Mouse (Mus musculus) kidney, embryonic 14.5 days (tissue): ENCODE measurements around the gene Cox20. TPM values are rescaled to one million over a fixed set of nuclear protein-coding genes. Genes with fewer than 3 reads are reported as not detected.
A peak's percentile ranks its signal among the peaks of the same experiment; 100 is the strongest.
"Not testable (repeated sequence)": the region's sequence is repeated elsewhere in the genome, so short reads cannot be mapped to it uniquely, and the experiment has no call there.

Source experiments
- ATAC-seq: fragments of 200-750 bp; cut with Nextera tagmentation; 2 replicates; pipeline ENCODE4 v1.8.0; 2017; ENCODE audit warnings: moderate number of reproducible peaks, mild to moderate bottlenecking, moderate TSS enrichment, moderate library complexity; ENCODE audit not compliant: low FRiP score, low TSS enrichment
- H3K27ac ChIP-seq: fragments of 300-500 bp; sonication (generic); 2 replicates; pipeline ENCODE4 v1.5.1; 2014; ENCODE audit warnings: low read depth, mild to moderate bottlenecking, low read length, moderate library complexity, mixed read lengths
- H3K27me3 ChIP-seq: fragments of 300-500 bp; sonication (generic); 2 replicates; pipeline ENCODE4 v1.6.1; 2014; ENCODE audit warnings: mild to moderate bottlenecking, low read length; ENCODE audit not compliant: control insufficient read depth, insufficient read depth
- H3K36me3 ChIP-seq: fragments of 300-500 bp; sonication (generic); 2 replicates; pipeline ENCODE4 v1.6.1; 2014; ENCODE audit warnings: low read length, mixed read lengths; ENCODE audit not compliant: control insufficient read depth, insufficient read depth
- H3K4me1 ChIP-seq: fragments of 300-500 bp; sonication (generic); 2 replicates; pipeline ENCODE4 v1.6.1; 2014; ENCODE audit warnings: low read length, mixed read lengths; ENCODE audit not compliant: control insufficient read depth, insufficient read depth
- H3K4me2 ChIP-seq: fragments of 300-500 bp; sonication (generic); replicated peaks from 2 replicates; pipeline ENCODE4 v1.6.1; 2014; ENCODE audit warnings: low read depth, mild to moderate bottlenecking, low read length
- H3K4me3 ChIP-seq: fragments of 300-500 bp; sonication (generic); 2 replicates; pipeline ENCODE4 v1.5.1; 2014; ENCODE audit warnings: mild to moderate bottlenecking, low read length
- H3K9ac ChIP-seq: fragments of 300-500 bp; sonication (generic); 2 replicates; pipeline ENCODE4 v1.6.1; 2014; ENCODE audit warnings: low read depth, mild to moderate bottlenecking, low read length, moderate library complexity
- H3K9me3 ChIP-seq: fragments of 300-500 bp; sonication (generic); 2 replicates; pipeline ENCODE4 v1.6.1; 2016; ENCODE audit warnings: low read length; ENCODE audit not compliant: control insufficient read depth
- WGBS: fragments of 180-500 bp; shearing (Covaris S2); extraction: QIAGEN DNeasy Blood & Tissue Kit; methylation state at CpG from one replicate; pipeline ENCODE4 v1.1.7; 2014; 5-methylcytosine and 5-hydroxymethylcytosine counted together
- polyA plus RNA-seq: library from polyadenylated mRNA; unstranded; fragments of >200 nt; fragmentation: Nextera tagmentation; extraction: Ambion mirVana; gene quantifications from 2 replicates; pipeline ENCODE4 v1.2.1, GENCODE M21; 2014

The Cox20 gene
- 121 and 168 TPM in 2 replicates for polyA plus RNA-seq

DNA sequence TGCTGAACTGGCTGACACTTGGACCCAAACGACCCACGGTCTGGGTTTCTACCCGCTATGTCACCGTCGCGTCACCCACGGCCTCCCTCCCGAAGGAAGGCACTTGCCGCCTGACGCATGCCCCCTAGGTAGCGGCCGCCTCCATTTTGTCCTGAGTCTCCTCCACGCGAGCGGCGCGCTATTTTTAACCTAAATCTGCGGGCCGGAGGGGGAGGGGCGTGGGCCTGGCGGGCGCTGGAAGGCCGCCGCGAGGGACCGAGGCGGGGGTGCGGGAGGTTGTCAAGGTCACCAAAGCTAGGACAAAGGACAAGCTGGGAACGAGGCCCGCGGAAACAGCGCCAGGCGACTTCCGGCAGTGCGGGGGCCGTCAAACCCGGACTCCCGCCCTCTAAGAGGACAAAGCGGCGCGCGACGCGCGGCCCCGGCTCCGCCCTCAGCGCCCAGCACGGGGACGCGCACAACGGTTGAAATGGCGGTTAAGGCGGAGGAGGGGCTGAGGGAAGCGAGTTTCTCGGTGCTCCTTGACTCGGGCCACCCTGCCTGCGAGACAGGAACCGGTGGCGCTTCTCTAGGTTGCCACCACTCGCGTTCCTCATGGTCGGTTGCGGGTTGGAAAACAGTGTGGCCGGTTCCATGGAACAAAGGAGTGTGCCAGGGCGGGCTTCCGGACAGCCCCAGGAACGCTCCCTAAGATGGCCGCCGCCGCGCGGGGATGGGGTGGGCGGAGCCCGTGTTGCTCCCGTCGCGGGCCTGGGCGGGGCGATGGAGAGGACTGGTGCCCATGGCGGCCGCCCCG is at the start of gene Cox20:
Gene Cox20, plus strand, starts transcription at position 742 of the 796 bp plus-strand sequence.
- WGBS: under 1% methylated on average over 83 of the region's 83 CpGs
- Histone ChIP-seq H3K9me3 (no peaks in the 10 kb centered on the region), H3K27me3 (no peaks in the 10 kb centered on the region), H3K27ac (peak within 1 kb of the TSS; percentile 99), H3K4me2 (peak within 1 kb of the TSS; percentile 67), H3K4me3 (peak within 1 kb of the TSS; percentile 51), H3K36me3 (peaks cover 31% of the 10 kb centered on the region), H3K9ac (peak within 1 kb of the TSS; percentile 83), H3K4me1 (no peaks in the 10 kb centered on the region)
- peak; percentile 96 for ATAC-seq

DNA sequence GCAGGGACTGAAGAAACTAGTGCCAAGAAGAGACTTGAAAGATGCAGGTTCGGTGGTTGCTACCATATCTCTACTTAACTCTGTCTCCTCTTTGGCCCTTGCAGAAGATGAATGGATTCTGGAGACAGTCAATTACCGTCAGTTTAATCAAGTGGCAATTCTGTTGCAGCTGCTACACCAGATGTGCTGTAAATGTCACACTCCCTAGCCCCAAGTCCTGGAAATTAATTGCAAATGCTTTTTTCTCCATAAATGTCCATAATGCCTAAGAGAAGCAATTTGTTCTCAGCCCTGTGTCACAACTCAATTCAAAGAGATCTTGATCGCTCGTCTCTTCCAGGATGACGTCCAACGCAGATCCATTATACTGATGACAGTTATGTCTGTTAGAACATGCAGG is 48.3 kb upstream of the Cox20 start:
- Histone ChIP-seq H3K4me1 (no peaks in the 10 kb centered on the region), H3K36me3 (no peaks in the 10 kb centered on the region), H3K27ac (no peak overlapping the region), H3K9me3 (0 out of 2 replicates have a peak, but pooled peaks cover 4% of the 10 kb centered on the region), H3K4me2 (no peak overlapping the region), H3K4me3 (no peak overlapping the region), H3K9ac (no peak overlapping the region), H3K27me3 (no peaks in the 10 kb centered on the region)
- no peak for ATAC-seq
- WGBS: 70% methylated on average over 6 of the region's 6 CpGs

DNA sequence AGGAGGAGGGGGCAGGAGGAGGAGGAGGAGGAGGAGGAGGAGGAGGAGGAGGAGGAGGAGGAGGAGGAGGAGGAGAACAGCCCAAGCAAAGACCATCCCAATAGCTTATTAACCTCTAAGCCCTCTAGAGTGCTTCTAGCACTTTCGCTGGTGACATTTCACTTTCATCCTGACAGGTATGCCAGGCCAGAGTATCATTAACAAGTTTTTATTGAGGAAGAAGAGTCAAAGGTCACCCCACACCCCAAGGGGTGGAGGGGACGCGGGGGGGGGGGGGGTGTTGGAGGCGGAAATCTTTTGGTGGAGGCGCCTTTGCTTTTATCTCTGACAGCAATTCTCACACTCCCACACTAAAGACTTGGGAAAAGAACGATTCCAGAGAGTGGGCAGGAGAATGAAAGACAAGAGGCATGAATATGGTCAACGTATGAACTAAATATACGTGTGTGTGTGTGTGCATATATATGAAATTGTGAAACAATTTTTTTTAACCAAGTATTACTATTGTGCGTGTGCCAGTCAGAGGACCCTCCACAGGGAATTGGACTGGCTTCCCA is 43.7 kb upstream of the Cox20 start:
- Histone ChIP-seq H3K27me3 (no peaks in the 10 kb centered on the region), H3K9ac (no peak overlapping the region), H3K4me1 (no peaks in the 10 kb centered on the region), H3K4me2 (peak overlapping the region; percentile 87), H3K4me3 (peak overlapping the region; percentile 59; the same call in 1 of the 2 replicates), H3K36me3 (no peaks in the 10 kb centered on the region), H3K27ac (no peak overlapping the region), H3K9me3 (0 out of 2 replicates have a peak, but pooled peaks cover 4% of the 10 kb centered on the region)
- ATAC-seq: no peak
- WGBS: 7% methylated on average over 9 of the region's 9 CpGs

DNA sequence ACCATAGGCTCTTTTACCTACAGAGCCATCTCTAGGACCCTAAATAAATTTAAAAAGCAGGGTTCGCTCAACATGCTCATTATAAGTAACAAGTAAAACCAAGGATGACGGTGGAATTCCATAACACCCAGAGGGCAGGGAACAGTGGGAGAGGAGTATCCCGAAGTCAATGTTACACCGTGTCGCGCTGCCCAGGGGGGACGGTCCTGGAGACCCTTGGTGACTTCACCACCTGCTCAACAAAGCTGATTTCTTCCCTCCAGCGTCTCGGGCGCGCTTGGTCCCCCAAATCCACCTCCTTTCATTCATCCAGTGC is 43.2 kb upstream of the Cox20 start:
- Histone ChIP-seq H3K27me3 (no peaks in the 10 kb centered on the region), H3K27ac (no peak overlapping the region), H3K4me3 (peak overlapping the region; percentile 59), H3K9me3 (0 out of 2 replicates have a peak, but pooled peaks cover 4% of the 10 kb centered on the region), H3K4me2 (peak overlapping the region; percentile 87), H3K36me3 (no peaks in the 10 kb centered on the region), H3K4me1 (no peaks in the 10 kb centered on the region), H3K9ac (peak overlapping the region; percentile 87)
- 3% methylated on average over 11 of the region's 11 CpGs for WGBS
- ATAC-seq: peak; percentile 59

DNA sequence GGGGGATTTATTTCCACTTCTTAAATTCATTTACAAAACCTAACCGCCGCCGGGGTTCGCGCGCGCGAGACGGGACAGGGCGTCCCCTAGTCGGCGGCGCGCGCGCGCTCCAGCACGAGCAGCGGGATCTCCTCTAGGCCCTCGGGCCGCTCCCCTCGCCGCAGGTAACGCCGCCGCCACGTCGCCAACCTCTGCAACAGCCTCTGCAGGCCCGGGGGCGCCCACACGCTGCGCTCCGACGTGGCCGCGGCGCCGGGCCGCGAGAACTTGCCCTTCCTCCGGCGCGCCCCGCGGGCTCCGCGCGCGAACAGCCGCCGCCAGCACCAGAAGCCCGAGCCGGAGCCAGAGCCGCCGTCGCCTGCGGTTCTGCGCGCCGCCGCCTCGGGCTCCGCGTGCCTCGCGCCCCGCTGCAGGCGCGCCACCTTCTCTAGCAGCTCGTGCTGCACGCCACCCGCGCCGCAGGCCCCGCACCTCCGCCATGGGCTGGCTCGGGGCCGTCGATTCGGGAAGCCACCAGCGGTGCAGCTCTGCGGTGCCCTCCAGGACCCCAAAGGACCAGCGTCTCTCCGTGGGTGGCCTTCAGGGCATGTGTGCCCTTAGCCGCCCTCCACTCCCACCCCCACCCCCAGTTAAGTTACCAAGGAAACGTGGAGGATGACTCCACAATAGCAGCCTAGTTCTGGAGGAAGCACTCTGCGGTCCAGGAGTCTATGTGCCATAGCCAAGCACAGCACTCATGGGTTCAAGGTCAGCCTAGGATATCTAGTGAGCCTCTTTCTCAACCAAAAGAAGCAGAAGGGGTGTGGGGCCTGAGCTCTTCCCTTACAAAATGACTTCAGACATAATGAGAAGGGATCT is 42.6 kb upstream of the Cox20 start:
- 1% methylated on average over 84 of the region's 87 CpGs for WGBS
- peak overlapping the region; percentile 87 for H3K9ac ChIP-seq
- H3K9me3 ChIP-seq: 0 out of 2 replicates have a peak, but pooled peaks cover 4% of the 10 kb centered on the region
- H3K4me3 ChIP-seq: peak overlapping the region; percentile 59
- H3K4me1 ChIP-seq: no peaks in the 10 kb centered on the region
- H3K27ac ChIP-seq: no peak overlapping the region
- H3K4me2 ChIP-seq: peak overlapping the region; percentile 87
- peak; percentile 83 for ATAC-seq
- H3K36me3 ChIP-seq: no peaks in the 10 kb centered on the region
- no peaks in the 10 kb centered on the region for H3K27me3 ChIP-seq

GRCm38 (mm10) chr1:178283314-178283713 is 35.6 kb upstream of the Cox20 start:
- H3K9me3 ChIP-seq, H3K9ac ChIP-seq, ATAC-seq, H3K4me3 ChIP-seq, H3K4me2 ChIP-seq, H3K36me3 ChIP-seq, H3K4me1 ChIP-seq, H3K27ac ChIP-seq, H3K27me3 ChIP-seq: not testable (repeated sequence)
- 92% methylated on average over 3 of the region's 3 CpGs for WGBS

- WGBS: 63% methylated on average over 2 of the region's 2 CpGs
- H3K27me3 ChIP-seq: no peaks in the 10 kb centered on the region
- H3K4me1 ChIP-seq: no peaks in the 10 kb centered on the region
- no peak overlapping the region for H3K4me3 ChIP-seq
- H3K9me3 ChIP-seq: peaks cover 4% of the 10 kb centered on the region
- no peaks in the 10 kb centered on the region for H3K36me3 ChIP-seq
- no peak overlapping the region for H3K27ac ChIP-seq
- no peak overlapping the region for H3K9ac ChIP-seq
- H3K4me2 ChIP-seq: no peak overlapping the region
- no peak for ATAC-seq
Measured at GRCm38 (mm10) chr1:178283946-178284720, 34.8 kb upstream of the Cox20 start.

DNA sequence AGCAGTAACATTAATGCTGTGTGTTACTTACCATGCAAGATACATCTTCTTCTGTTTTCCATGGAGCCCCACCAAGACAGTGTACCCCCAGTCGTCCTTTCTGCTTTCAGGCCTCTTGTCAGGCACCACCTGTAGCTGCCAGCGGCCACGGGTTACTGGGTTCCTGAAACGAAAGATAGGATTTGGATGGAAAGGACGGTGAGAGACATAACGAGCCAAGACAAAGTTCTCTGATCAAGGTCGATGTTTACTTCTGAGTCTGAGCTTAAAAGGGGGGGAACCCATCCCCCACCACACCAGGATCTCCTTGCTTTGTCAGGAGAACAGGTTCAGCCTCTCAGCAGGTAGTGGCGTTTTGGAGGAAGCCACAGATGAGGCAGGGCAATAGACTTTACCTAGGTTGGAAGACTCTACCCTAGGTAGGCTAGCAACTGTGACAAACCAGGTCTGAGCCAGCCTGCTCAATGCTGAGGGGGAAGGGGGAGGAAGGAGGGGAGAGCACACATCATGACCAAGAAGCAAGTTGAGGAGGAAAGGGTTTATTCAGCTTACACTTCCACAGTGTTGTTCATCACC is 31.2 kb upstream of the Cox20 start:
- no peak for ATAC-seq
- 67% methylated on average over 8 of the region's 8 CpGs for WGBS
- Histone ChIP-seq H3K4me3 (no peak overlapping the region), H3K36me3 (no peaks in the 10 kb centered on the region), H3K27ac (no peak overlapping the region), H3K4me1 (no peaks in the 10 kb centered on the region), H3K9ac (no peak overlapping the region), H3K9me3 (peaks cover 4% of the 10 kb centered on the region), H3K27me3 (no peaks in the 10 kb centered on the region), H3K4me2 (no peak overlapping the region)
